11 mouse cellular contexts compared by ENCODE assay signal in the genomic region with DNA sequence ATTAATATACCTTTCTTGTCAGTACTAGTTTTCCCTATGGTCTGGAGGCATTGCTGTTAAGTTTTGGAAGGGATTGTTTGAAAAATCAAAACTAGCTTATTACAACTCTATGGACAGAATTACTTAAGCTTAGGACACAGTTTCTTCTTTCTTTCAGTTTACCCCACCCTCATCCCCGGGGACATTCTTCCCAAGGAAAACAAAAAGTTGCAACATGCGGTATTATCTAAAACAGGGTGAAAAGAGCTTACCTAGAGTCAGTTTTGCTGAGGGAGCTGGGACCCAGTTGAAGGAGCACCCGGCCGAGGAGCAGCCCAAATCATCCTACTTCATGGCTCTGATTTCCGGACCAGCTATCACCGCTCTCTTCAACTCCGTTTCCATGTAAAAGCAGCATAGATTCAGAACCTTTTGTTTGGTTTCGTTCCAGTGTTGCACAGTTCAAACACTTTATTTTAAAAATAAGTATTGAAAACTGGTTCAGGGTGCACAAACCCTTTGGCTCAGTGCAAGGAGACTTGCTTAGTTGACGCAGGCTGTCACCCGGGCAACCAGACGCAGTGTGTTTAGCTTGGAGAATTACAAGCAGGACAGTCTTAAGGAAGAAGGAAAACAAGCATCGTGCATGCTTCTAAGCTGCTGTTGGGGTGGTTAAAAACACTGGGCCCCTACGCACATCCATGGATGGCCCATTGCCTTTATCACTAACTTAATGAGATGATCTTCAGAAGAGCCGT. TPM values are rescaled to one million over a fixed set of nuclear protein-coding genes. Genes with fewer than 3 reads are reported as not detected.
DNase-seq lines count a peak whose midpoint lies in the region; ATAC-seq lines count a peak whose summit lies in the region.
"Had no signal": no experiment of that assay in that cellular context is flagged by ENCODE, and none has a peak within 500 bp of the region (broad histone marks: within the 10 kb centered on the region; RNA-seq: fewer than 3 reads in every experiment).

Gene Map3k19, minus strand, starts transcription at position 546 of the 737 bp plus-strand sequence.

- H3K27me3 ChIP-seq in kidney, embryonic 14.5 days (ENCODE audit: control insufficient read depth, insufficient read depth, low read length), result no peaks in the 10 kb centered on the region
- H3K27me3 ChIP-seq: lung, embryonic 15.5 days; neural tube, embryonic 13.5 days had no signal

- no peak within 1 kb of the TSS for H3K9ac ChIP-seq in kidney, embryonic 14.5 days (ENCODE audit: low read depth, low read length)
- H3K9ac ChIP-seq: lung, embryonic 15.5 days; neural tube, embryonic 13.5 days had no signal

- no peak within 1 kb of the TSS for H3K4me2 ChIP-seq in kidney, embryonic 14.5 days (replicated peaks; ENCODE audit: low read depth, low read length)
- H3K4me2 ChIP-seq: lung, embryonic 15.5 days; neural tube, embryonic 13.5 days had no signal

- no peaks in the 10 kb centered on the region for H3K4me1 ChIP-seq in kidney, embryonic 14.5 days (ENCODE audit: control insufficient read depth, insufficient read depth, low read length)
- H3K4me1 ChIP-seq: lung, embryonic 15.5 days; neural tube, embryonic 13.5 days had no signal

- DNase-seq in adrenal gland, postnatal 14 days, result peak; percentile 17
- no peak for DNase-seq in adrenal gland, adult (ENCODE audit: inconsistent age in 2 of 2, low spot score in 1 of 2)
- DNase-seq in kidney, postnatal 14 days, result peak; percentile 10
- peak; percentile 14 to 15 for DNase-seq in gastrocnemius, postnatal 36 days
- DNase-seq in lung, postnatal 36 days, result peak; percentile 41
- no peak for DNase-seq in thymus, postnatal 25 days
- no peak for DNase-seq in cerebellum, postnatal 25 days

- H3K9me3 ChIP-seq in kidney, embryonic 14.5 days (ENCODE audit: control insufficient read depth, low read length), result peaks cover 4% of the 10 kb centered on the region; the same call in 1 of the 2 replicates
- H3K9me3 ChIP-seq: lung, embryonic 15.5 days had no signal

- intact Hi-C loops in gastrocnemius, postnatal 36 days (cut with DNase I), result no loop called here

- no peak for ATAC-seq in kidney, embryonic 14.5 days (ENCODE audit: low FRiP score, low TSS enrichment)

- H3K4me3 ChIP-seq in kidney, embryonic 14.5 days (ENCODE audit: low read length), result no peak within 1 kb of the TSS
- H3K4me3 ChIP-seq: lung, embryonic 15.5 days; neural tube, embryonic 13.5 days had no signal

- 78% methylated on average over 14 of the region's 14 CpGs for WGBS in kidney, embryonic 14.5 days

- no peaks in the 10 kb centered on the region for H3K36me3 ChIP-seq in kidney, embryonic 14.5 days (ENCODE audit: control insufficient read depth, insufficient read depth, low read length)
- H3K36me3 ChIP-seq: lung, embryonic 15.5 days; neural tube, embryonic 13.5 days had no signal

- H3K27ac ChIP-seq in kidney, embryonic 14.5 days (ENCODE audit: low read depth, low read length), result no peak within 1 kb of the TSS
- H3K27ac ChIP-seq: lung, embryonic 15.5 days; neural tube, embryonic 13.5 days had no signal

RNA-seq across cellular contexts. Expression of gene Map3k19, which starts in this region (rescaled TPM):
- total RNA-seq in adrenal gland, postnatal 14 days (2021), result 0.07 and 0.60 TPM in 2 replicates
- not detected in 2 replicates for polyA plus RNA-seq in kidney, embryonic 14.5 days (2014; fragmentation: Nextera tagmentation; extraction: Ambion mirVana)
- not detected for total RNA-seq in gastrocnemius, postnatal 36 days (2021)
- polyA plus RNA-seq: stomach, embryonic 16.5 days had no signal

Comparison
In these comparisons a context has a peak if more than half of its experiments do, and no peak if none do; other contexts are left out.
1. Peak in DNase-seq in adrenal gland, postnatal 14 days; RNA of the gene not detected or under 1 TPM.
2. Peak in DNase-seq in gastrocnemius, postnatal 36 days; RNA of the gene not detected or under 1 TPM.
3. DNase-seq: peak in kidney, postnatal 14 days (single experiment) and lung, postnatal 36 days (single experiment); none in adrenal gland, adult (0 of 2), thymus, postnatal 25 days (single experiment) and cerebellum, postnatal 25 days (0 of 2).